Mouse (Mus musculus) c-Kit-positive CD71-positive TER-119-negative erythroid progenitor cells, embryonic 14.5 days (primary cell): ENCODE results near the gene Mapk11.

Experiments used
- DNase-seq: peaks from one replicate; pipeline ENCODE4 v3.0.0-alpha.2; 2013; ENCODE audit warnings: low read depth

The Mapk11 gene

GRCm38 (mm10) chr15:89149271-89150040 is at the start of gene Mapk11:
Mapk11 (minus strand) TSS chr15:89149628.
- DNase-seq: no peak

GRCm38 (mm10) chr15:89197056-89197455 is 47.6 kb upstream of the Mapk11 start:
- no peak for DNase-seq

- peak; percentile 97 for DNase-seq
Measured at GRCm38 (mm10) chr15:89196313-89196706, 46.9 kb upstream of the Mapk11 start, which contains the start of gene Dennd6b. Dennd6b (minus strand) TSS chr15:89196496.

DNA sequence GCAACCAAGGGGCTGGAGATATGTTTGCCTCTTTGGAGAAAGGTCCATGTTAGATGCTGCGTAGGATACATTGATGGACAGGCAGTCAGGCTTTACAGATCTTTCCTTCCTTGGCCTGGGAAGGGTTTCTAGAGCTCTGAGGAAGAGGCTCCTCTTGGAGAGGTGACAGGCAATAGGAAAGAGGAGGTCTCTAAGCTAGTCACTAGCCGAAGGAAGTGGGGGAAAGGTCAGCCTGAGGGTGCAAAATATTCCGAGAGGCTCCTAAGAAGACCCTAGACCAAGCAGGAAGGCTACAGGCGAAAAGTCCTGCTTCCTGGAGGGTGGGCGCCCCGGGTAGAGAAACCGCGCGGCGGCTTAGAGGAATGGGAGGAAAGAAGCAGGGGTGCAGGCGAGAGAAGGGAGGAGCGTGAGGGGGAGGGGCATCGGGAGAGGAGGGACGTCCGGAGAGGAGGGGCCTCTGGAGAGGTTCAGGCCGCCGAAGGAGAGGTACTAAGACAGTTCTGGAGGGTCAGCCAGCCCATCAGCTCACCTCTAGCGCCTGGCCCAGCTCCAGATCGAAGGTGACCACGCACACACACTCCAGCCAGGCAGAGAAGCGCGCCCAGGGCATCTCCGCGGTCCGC is 46.4 kb upstream of the Mapk11 start:
- DNase-seq: peak; percentile 72

- DNase-seq: no peak
Measured at GRCm38 (mm10) chr15:89195261-89195681, 45.8 kb upstream of the Mapk11 start.

- DNase-seq: no peak
Measured at GRCm38 (mm10) chr15:89184937-89185227, 35.5 kb upstream of the Mapk11 start.

- DNase-seq: no peak
Measured at GRCm38 (mm10) chr15:89184141-89184936, 34.9 kb upstream of the Mapk11 start.

- DNase-seq: no peak
Measured at GRCm38 (mm10) chr15:89182842-89183241, 33.4 kb upstream of the Mapk11 start.

DNA sequence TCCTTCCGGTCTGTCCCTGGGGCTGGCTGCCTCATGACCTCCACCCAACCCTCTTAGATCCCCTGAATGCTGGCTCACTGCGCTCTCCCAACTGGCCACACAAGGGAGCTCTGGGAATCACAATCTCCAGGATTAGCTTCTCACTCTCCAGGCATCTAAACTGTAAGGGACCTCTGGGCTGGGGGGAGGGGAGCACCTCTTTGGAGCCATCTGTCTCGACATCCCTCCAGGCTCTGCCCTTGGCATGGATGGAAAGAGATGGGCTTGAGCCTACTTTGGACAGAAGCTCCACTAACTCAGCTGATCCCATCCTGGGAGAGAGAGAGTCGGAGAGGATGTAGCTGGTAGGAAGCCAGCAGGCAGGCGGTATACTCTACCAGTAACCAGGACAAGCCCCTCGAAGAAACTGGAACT is 32.9 kb upstream of the Mapk11 start:
- no peak for DNase-seq

GRCm38 (mm10) chr15:89181561-89182270 is 32.3 kb upstream of the Mapk11 start:
- DNase-seq: no peak

DNA sequence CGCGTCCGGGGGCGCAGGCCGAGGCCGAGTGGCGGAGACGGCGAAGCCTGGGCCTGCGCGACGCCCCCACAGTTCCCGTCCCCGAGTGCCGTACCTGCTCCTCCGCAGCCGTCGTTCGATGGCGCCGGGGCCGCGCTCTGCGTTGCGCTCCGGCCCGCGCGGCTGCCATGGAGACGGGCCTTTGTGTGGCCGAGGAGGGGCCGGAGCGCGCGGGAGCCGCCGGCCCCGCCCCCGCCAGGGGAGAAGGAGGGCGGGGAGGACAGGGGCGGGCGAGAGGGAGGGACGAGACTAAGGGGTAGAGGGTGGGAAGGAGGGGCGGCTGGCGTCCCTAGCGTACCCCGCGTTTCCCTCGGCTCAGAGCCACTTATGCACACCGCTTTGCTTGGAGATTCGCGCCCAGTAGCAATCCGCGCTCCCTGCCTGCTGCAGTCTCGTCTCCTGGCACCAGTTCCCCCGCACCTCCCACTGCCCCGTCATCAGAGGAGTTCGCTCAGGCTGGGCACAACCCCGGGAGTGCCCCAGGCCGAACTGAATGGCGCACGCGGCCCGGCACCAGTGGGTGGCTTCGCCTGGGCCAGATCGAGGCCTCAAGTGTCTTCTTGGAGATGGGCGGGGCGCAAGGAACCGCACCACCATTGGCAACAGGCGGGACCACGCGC is 31.3 kb upstream of the Mapk11 start, which contains the start of gene Plxnb2:
Plxnb2 (minus strand) TSS at position 218 of the 659 bp plus-strand sequence.
- DNase-seq: no peak

GRCm38 (mm10) chr15:89180081-89180541 is 30.7 kb upstream of the Mapk11 start:
- no peak for DNase-seq

GRCm38 (mm10) chr15:89179630-89179964 is 30.2 kb upstream of the Mapk11 start:
- DNase-seq: no peak

DNA sequence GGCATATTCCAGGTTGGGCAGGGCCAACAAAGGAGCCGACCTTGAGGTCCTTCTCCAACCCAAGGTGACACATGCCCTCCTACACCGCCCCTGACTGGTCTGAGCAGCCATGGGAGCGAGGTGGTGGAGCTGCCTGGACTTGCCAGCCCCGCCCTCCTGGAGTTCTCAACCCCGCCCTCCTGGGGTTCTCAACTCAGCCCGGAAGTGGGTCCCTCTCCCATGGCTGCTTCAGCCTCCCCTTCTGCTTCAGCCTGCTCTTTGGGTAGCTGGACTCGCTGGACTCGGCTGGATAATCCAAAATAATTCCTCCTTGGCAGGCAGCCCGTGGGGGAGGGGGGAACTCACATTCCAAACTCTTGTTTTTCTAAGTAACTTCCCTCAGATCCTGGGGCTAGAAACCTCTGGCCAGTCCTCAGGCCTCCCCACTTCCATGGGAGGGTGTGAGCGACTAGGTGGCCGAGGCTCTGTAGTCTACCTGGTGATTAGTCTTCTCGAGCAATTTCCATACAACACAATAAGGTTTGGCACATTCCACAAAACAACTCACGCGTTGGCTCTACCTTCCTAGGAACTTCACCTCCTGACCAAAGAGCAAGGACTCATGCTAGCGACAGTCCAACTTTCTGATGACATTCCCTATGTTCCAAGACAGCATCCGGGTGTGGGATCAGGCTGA is 29.7 kb upstream of the Mapk11 start:
- DNase-seq: no peak

GRCm38 (mm10) chr15:89178260-89178860 is 28.9 kb upstream of the Mapk11 start:
- no peak for DNase-seq

DNA sequence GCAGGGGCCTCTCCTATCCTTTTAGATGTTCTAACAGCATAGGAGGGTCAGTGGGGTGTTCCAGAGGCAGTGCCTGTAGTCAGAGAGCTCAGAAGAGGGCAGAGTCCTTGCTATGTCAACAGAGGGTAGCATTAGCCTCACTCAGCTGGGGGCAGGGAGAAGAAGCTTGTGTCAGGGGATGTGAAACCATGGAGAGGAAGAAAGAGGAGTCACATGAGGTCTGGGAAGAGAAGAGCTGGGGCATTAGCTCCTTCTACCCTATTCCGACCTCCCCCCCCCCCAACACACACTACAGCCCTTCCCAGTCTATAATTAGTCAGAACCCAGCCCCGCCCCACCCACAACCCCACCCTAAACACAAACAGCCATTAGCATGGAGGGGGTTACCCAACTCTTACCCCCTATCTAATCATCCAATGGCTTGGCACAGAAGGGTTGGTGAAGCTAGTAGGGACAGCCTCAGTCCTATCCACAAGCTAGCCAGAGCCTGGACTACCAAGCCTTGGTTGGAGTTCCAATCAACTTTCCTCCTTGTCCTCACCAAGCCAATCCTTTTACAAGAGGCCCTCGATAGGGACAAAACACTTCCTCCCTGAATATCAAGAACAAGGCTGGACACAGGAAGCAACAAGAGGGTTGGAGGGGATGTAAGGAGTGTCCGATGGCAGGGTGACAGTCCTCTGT is 28.3 kb upstream of the Mapk11 start:
- DNase-seq: no peak

DNA sequence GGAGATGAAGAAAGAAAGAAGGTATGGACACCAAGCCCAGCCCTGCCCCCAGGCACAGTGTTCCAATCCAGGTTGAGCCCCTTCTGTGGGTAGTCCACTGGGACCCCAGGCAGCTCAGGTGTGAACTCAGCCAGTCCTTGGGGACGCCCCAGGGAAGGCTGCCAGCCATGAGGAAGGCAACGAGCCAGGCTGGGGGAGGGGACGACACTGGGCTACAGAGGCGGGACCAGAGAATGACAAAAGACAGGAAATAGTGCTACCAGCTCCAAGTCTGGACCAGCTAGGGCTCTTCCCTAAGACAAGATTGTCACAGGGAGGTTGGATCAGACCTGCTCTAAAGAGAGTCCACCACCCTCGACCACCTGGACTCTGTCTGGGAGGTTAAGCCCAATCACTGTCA is 27.7 kb upstream of the Mapk11 start:
- DNase-seq: no peak

- no peak for DNase-seq
Measured at GRCm38 (mm10) chr15:89175411-89176155, 26.2 kb upstream of the Mapk11 start.

DNA sequence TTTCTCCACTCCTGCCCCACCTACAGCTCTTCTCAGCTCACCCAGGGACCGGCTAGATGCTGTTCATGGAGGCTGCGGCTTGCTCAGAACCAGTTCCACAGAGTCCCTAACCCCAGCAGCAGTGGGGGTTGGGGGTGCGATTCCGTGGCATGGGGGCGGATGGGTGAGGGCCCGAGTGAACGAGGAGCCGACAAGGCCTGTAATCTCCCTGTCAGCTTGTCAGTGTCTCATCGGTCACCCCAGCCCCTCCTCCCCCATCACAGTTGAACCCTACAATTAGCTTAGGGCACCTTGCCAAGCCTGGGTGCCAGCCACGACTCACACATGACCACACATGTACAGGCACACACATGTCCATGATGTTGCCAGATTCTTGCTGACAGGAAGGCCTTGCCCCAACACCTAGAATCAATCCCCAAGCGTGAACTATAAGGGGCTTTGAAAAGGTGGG is 25.5 kb upstream of the Mapk11 start:
- DNase-seq: no peak
